Mouse (Mus musculus): ENCODE data around the gene Nipbl.
A peak's percentile ranks its signal among the peaks of the same experiment; 100 is the strongest.

Gene Nipbl

GRCm38 (mm10) chr15:8416500-8417138 lies 27.6 kb downstream of the Nipbl start:
- DNase-seq, result no peak

- DNase-seq, result no peak
These were observed 30.9 kb downstream of the Nipbl start for GRCm38 (mm10) chr15:8413356-8413755.

GRCm38 (mm10) chr15:8411873-8412272 lies 32.4 kb downstream of the Nipbl start:
- no peak for DNase-seq

- DNase-seq, result no peak
These were observed 33.0 kb downstream of the Nipbl start for GRCm38 (mm10) chr15:8411168-8411837.

GRCm38 (mm10) chr15:8407082-8407481 lies 37.2 kb downstream of the Nipbl start:
- DNase-seq, result no peak

GRCm38 (mm10) chr15:8406219-8406618 lies 38.0 kb downstream of the Nipbl start:
- no peak for DNase-seq

GRCm38 (mm10) chr15:8402591-8402990 lies 41.7 kb downstream of the Nipbl start:
- no peak for DNase-seq

- DNase-seq, result no peak
These were observed 42.7 kb downstream of the Nipbl start for GRCm38 (mm10) chr15:8401536-8401935.

GRCm38 (mm10) chr15:8391764-8392163 lies 52.5 kb downstream of the Nipbl start:
- no peak for DNase-seq

GRCm38 (mm10) chr15:8382213-8382612 lies 62.0 kb downstream of the Nipbl start:
- DNase-seq, result peak in 1 of 2 experiments; percentile 38

GRCm38 (mm10) chr15:8375657-8376056 lies 68.6 kb downstream of the Nipbl start:
- DNase-seq, result no peak

- DNase-seq, result no peak
These were observed 69.5 kb downstream of the Nipbl start for GRCm38 (mm10) chr15:8374724-8375123.

- DNase-seq, result no peak
These were observed 97.0 kb downstream of the Nipbl start for GRCm38 (mm10) chr15:8347104-8347773.

GRCm38 (mm10) chr15:8340596-8340995 lies 103.7 kb downstream of the Nipbl start:
- no peak for DNase-seq

GRCm38 (mm10) chr15:8331547-8331946 lies 112.7 kb downstream of the Nipbl start:
- no peak for DNase-seq

GRCm38 (mm10) chr15:8325629-8326028 lies 118.6 kb downstream of the Nipbl start:
- no peak for DNase-seq

- DNase-seq, result no peak
These were observed 119.4 kb downstream of the Nipbl start for GRCm38 (mm10) chr15:8324833-8325232.

- DNase-seq, result no peak
These were observed 120.2 kb downstream of the Nipbl start for GRCm38 (mm10) chr15:8324061-8324460.

- DNase-seq, result no peak
These were observed 122.8 kb downstream of the Nipbl start for GRCm38 (mm10) chr15:8321491-8321890.

GRCm38 (mm10) chr15:8319191-8319590 lies 125.1 kb downstream of the Nipbl start:
- no peak for DNase-seq

GRCm38 (mm10) chr15:8317381-8317780 lies 126.9 kb downstream of the Nipbl start:
- no peak for DNase-seq

- DNase-seq, result no peak
These were observed 138.8 kb downstream of the Nipbl start for GRCm38 (mm10) chr15:8305474-8305873.

- no peak for DNase-seq
These were observed 141.3 kb downstream of the Nipbl start for GRCm38 (mm10) chr15:8302944-8303343.

GRCm38 (mm10) chr15:8294150-8294549 lies 150.1 kb downstream of the Nipbl start:
- DNase-seq, result no peak
